Comparison of ENCODE assay signal across 9 mouse cellular contexts in genomic region chr9:20842670-20843069, GRCm38 (mm10). TPM values are rescaled to one million over a fixed set of nuclear protein-coding genes. Genes with fewer than 3 reads are reported as not detected.
DNase-seq lines count a peak whose midpoint lies in the region; ATAC-seq and TF ChIP-seq lines count a peak whose summit lies in the region.
"Had no signal": no experiment of that assay in that cellular context is flagged by ENCODE, and none has a peak within 500 bp of the region (broad histone marks: within the 10 kb centered on the region; RNA-seq: fewer than 3 reads in every experiment).

No protein-coding gene starts in this region.

- TF ChIP-seq CTCF in kidney, adult 2 months (conservative IDR thresholded peaks at IDR 0.05; ENCODE audit: insufficient read depth, insufficient read length, low read depth, low read length), result peak; percentile 48

- no peaks in the 10 kb centered on the region for H3K9me3 ChIP-seq in kidney, embryonic 14.5 days (ENCODE audit: control insufficient read depth, low read length)
- H3K9me3 ChIP-seq: embryonic facial prominence, embryonic 12.5 days had no signal

- no peaks in the 10 kb centered on the region for H3K36me3 ChIP-seq in kidney, adult 2 months (ENCODE audit: control insufficient read depth, insufficient read depth, low read length)
- H3K36me3 ChIP-seq in kidney, embryonic 14.5 days (ENCODE audit: control insufficient read depth, insufficient read depth, low read length), result no peaks in the 10 kb centered on the region
- H3K36me3 ChIP-seq: embryonic facial prominence, embryonic 12.5 days had no signal

- H3K27me3 ChIP-seq in kidney, adult 2 months (replicated peaks; ENCODE audit: control insufficient read depth, insufficient read depth, low read length), result no peaks in the 10 kb centered on the region
- no peaks in the 10 kb centered on the region for H3K27me3 ChIP-seq in kidney, embryonic 14.5 days (ENCODE audit: control insufficient read depth, insufficient read depth, low read length)
- H3K27me3 ChIP-seq: embryonic facial prominence, embryonic 12.5 days had no signal

- H3K9ac ChIP-seq in kidney, embryonic 14.5 days (ENCODE audit: low read depth, low read length), result no peak overlapping the region
- H3K9ac ChIP-seq: embryonic facial prominence, embryonic 12.5 days had no signal

- no peak overlapping the region for H3K4me2 ChIP-seq in kidney, embryonic 14.5 days (replicated peaks; ENCODE audit: low read depth, low read length)
- H3K4me2 ChIP-seq: embryonic facial prominence, embryonic 12.5 days had no signal

- no peak overlapping the region for H3K4me3 ChIP-seq in kidney, adult 2 months (ENCODE audit: insufficient read depth, low read depth, low read length)
- no peak overlapping the region for H3K4me3 ChIP-seq in kidney, embryonic 14.5 days (ENCODE audit: low read length)
- H3K4me3 ChIP-seq: embryonic facial prominence, embryonic 12.5 days had no signal

- 20% methylated on average over 2 of the region's 2 CpGs for WGBS in kidney, adult 2 months
- WGBS in kidney, embryonic 14.5 days, result 20% methylated on average over 2 of the region's 2 CpGs

- no peaks in the 10 kb centered on the region for H3K4me1 ChIP-seq in kidney, adult 2 months (ENCODE audit: control insufficient read depth, insufficient read depth, low read length)
- no peaks in the 10 kb centered on the region for H3K4me1 ChIP-seq in kidney, embryonic 14.5 days (ENCODE audit: control insufficient read depth, insufficient read depth, low read length)
- H3K4me1 ChIP-seq: embryonic facial prominence, embryonic 12.5 days had no signal

- DNase-seq in kidney, adult 2 months, result peak; percentile 18
- DNase-seq in right cerebral cortex, postnatal 25 days, result peak; percentile 9
- no peak for DNase-seq in right cerebral cortex, postnatal 10 days (ENCODE audit: low spot score in 2 of 2)
- DNase-seq in embryo, embryonic 10.5 days (ENCODE audit: low spot score), result peak; percentile 62
- no peak for DNase-seq in thymus, postnatal 4 days
- DNase-seq in yolk sac, embryonic 10.5 days (ENCODE audit: low spot score), result no peak

- no peak overlapping the region for H3K27ac ChIP-seq in kidney, adult 2 months (ENCODE audit: insufficient read depth, low read depth, low read length)
- H3K27ac ChIP-seq in kidney, embryonic 14.5 days (ENCODE audit: low read depth, low read length), result no peak overlapping the region
- H3K27ac ChIP-seq: embryonic facial prominence, embryonic 12.5 days had no signal

- TF ChIP-seq POLR2A in kidney, adult 2 months (IDR thresholded peaks at IDR 0.05; ENCODE audit: low read depth, low read length), result no peak

- ATAC-seq in kidney, embryonic 14.5 days (ENCODE audit: low FRiP score, low TSS enrichment), result no peak

RNA-seq across cellular contexts. Expression of gene Rdh8, which starts 24.4 kb away (rescaled TPM):
- not detected in 2 replicates for polyA plus RNA-seq in kidney, adult 2 months (2012; rRNA removed)
- polyA plus RNA-seq in kidney, embryonic 14.5 days (2014; fragmentation: Nextera tagmentation; extraction: Ambion mirVana), result not detected in 2 replicates
- polyA plus RNA-seq: embryonic facial prominence, embryonic 12.5 days; neural tube, embryonic 11.5 days had no signal

RNA-seq across cellular contexts. Expression of gene A230050P20Rik, which starts 25.8 kb away (rescaled TPM):
- polyA plus RNA-seq in kidney, adult 2 months (2012; rRNA removed), result 31.7 and 40.3 TPM in 2 replicates
- polyA plus RNA-seq in kidney, embryonic 14.5 days (2014; fragmentation: Nextera tagmentation; extraction: Ambion mirVana), result 6.1 and 7.8 TPM in 2 replicates

RNA-seq across cellular contexts. Expression of gene Col5a3, which starts 27.8 kb away (rescaled TPM):
- 2.1 and 3.0 TPM in 2 replicates for polyA plus RNA-seq in kidney, adult 2 months (2012; rRNA removed)
- 0.73 and 0.77 TPM in 2 replicates for polyA plus RNA-seq in kidney, embryonic 14.5 days (2014; fragmentation: Nextera tagmentation; extraction: Ambion mirVana)

RNA-seq across cellular contexts. Expression of gene Angptl6, which starts 36.9 kb away (rescaled TPM):
- polyA plus RNA-seq in kidney, adult 2 months (2012; rRNA removed), result 3.6 and 4.0 TPM in 2 replicates
- 2.0 and 2.2 TPM in 2 replicates for polyA plus RNA-seq in kidney, embryonic 14.5 days (2014; fragmentation: Nextera tagmentation; extraction: Ambion mirVana)

RNA-seq across cellular contexts. Expression of gene Ppan, which starts 45.3 kb away (rescaled TPM):
- polyA plus RNA-seq in kidney, adult 2 months (2012; rRNA removed), result 28.3 and 31.2 TPM in 2 replicates
- 82.3 and 90.0 TPM in 2 replicates for polyA plus RNA-seq in kidney, embryonic 14.5 days (2014; fragmentation: Nextera tagmentation; extraction: Ambion mirVana)

Comparison
In these comparisons a context has a peak if more than half of its experiments do, and no peak if none do; other contexts are left out.
1. DNase-seq: peak in kidney, adult 2 months (single experiment), right cerebral cortex, postnatal 25 days (single experiment) and embryo, embryonic 10.5 days (single experiment); none in right cerebral cortex, postnatal 10 days (0 of 2), thymus, postnatal 4 days (single experiment) and yolk sac, embryonic 10.5 days (single experiment).